ENCODE assay signal across 16 mouse cellular contexts in the genomic region with DNA sequence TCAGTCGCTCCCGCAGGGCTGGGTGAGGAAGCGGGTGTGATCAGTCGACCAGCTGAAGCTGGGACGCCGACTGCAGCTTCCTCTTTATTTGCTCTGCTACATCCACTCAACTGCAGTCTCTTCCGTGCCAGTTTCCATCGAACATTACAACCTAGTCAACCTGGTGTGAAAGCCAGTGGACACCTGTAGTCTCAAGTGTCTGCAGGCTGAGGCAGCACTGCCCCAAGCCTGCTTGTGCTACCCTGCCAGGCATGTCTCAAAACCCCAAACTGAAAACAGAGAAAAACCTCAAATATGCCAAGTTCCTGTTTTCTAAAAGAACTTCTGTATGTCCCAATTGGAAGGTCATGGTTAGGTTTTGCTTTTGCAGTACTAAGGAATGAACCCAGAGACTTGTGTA. TPM values are rescaled to one million over a fixed set of nuclear protein-coding genes. Genes with fewer than 3 reads are reported as not detected.
DNase-seq lines count a peak whose midpoint lies in the region; ATAC-seq and TF ChIP-seq lines count a peak whose summit lies in the region.
"Had no signal": no experiment of that assay in that cellular context is flagged by ENCODE, and none has a peak within 500 bp of the region (broad histone marks: within the 10 kb centered on the region; RNA-seq: fewer than 3 reads in every experiment).

No protein-coding gene starts in this region.

- no peak for TF ChIP-seq CTCF in liver, adult 2 months (IDR thresholded peaks at IDR 0.05; ENCODE audit: low read depth, low read length)

- TF ChIP-seq POLR2A in liver, adult 2 months (IDR thresholded peaks at IDR 0.05; ENCODE audit: extremely low read depth, insufficient read depth, low read length): no peak

- 69% methylated on average over 8 of the region's 8 CpGs for WGBS in liver, adult 2 months
- WGBS in liver, embryonic 11.5 days: 55% methylated on average over 8 of the region's 8 CpGs
- WGBS in liver, embryonic 13.5 days (ENCODE audit: insufficient replicate concordance): 18% methylated on average over 8 of the region's 8 CpGs
- WGBS in limb, embryonic 10.5 days: 83% methylated on average over 8 of the region's 8 CpGs

- H3K9ac ChIP-seq in liver, adult 2 months (ENCODE audit: low read depth, low read length): no peak overlapping the region
- no peak overlapping the region for H3K9ac ChIP-seq in liver, embryonic 11.5 days (ENCODE audit: low read depth, low read length)
- no peak overlapping the region for H3K9ac ChIP-seq in liver, embryonic 13.5 days
- H3K9ac ChIP-seq: liver, embryonic 14.5 days had no signal

- no peaks in the 10 kb centered on the region for H3K9me3 ChIP-seq in liver, embryonic 11.5 days (ENCODE audit: control insufficient read depth, low read length)
- no peaks in the 10 kb centered on the region for H3K9me3 ChIP-seq in liver, embryonic 13.5 days (replicated peaks)
- H3K9me3 ChIP-seq in limb, embryonic 10.5 days (replicated peaks): no peaks in the 10 kb centered on the region

- peak; percentile 15 for DNase-seq in liver, adult 2 months (ENCODE audit: extremely low read depth, low read depth, low spot score)
- no peak for DNase-seq in liver, embryonic 11.5 days (ENCODE audit: low spot score)
- peak; percentile 74 to 76 for DNase-seq in B cell, adult 2 months
- DNase-seq in liver, embryonic 13.5 days: no peak
- no peak for DNase-seq in limb, embryonic 10.5 days (ENCODE audit: low spot score)
- DNase-seq in kidney, adult 9 months: no peak
- DNase-seq: cerebellum, postnatal 25 days; gastrocnemius, postnatal 10 days; kidney, postnatal 14 days; right cerebral cortex, postnatal 25 days had no signal

- H3K27me3 ChIP-seq in liver, adult 2 months (ENCODE audit: control insufficient read depth, insufficient read depth, low read length): no peaks in the 10 kb centered on the region
- H3K27me3 ChIP-seq in liver, embryonic 11.5 days (replicated peaks; ENCODE audit: control insufficient read depth, insufficient read depth, low read length): no peaks in the 10 kb centered on the region
- H3K27me3 ChIP-seq in liver, embryonic 13.5 days: no peaks in the 10 kb centered on the region
- H3K27me3 ChIP-seq in limb, embryonic 10.5 days (ENCODE audit: low read depth, poor library complexity, severe bottlenecking): no peaks in the 10 kb centered on the region

- H3K27ac ChIP-seq in liver, adult 2 months (replicated peaks; ENCODE audit: insufficient read depth, low read depth, low read length): no peak overlapping the region
- H3K27ac ChIP-seq in liver, embryonic 11.5 days (ENCODE audit: low read depth, low read length): no peak overlapping the region
- peak overlapping the region; percentile 31 for H3K27ac ChIP-seq in liver, embryonic 13.5 days
- H3K27ac ChIP-seq in limb, embryonic 10.5 days: no peak overlapping the region
- H3K27ac ChIP-seq: liver, embryonic 14.5 days had no signal

- no peaks in the 10 kb centered on the region for H3K79me2 ChIP-seq in liver, adult 2 months (ENCODE audit: control insufficient read depth, insufficient read depth, low read length)

- H3K4me2 ChIP-seq in liver, embryonic 11.5 days: no peak overlapping the region
- no peak overlapping the region for H3K4me2 ChIP-seq in liver, embryonic 13.5 days

- ATAC-seq in liver, embryonic 11.5 days (replicated peaks; ENCODE audit: low FRiP score): no peak
- ATAC-seq in liver, embryonic 13.5 days (ENCODE audit: low read depth): no peak
- peak; percentile 73 for ATAC-seq in monocyte, adult 5-6 weeks (replicated peaks; ENCODE audit: insufficient number of reproducible peaks, low FRiP score, low TSS enrichment, poor library complexity, severe bottlenecking)
- ATAC-seq in inflammation-experienced regulatory T-cells, adult 6 months: no peak
- ATAC-seq: forebrain, embryonic 14.5 days; hindbrain, embryonic 16.5 days; midbrain, embryonic 16.5 days had no signal

- no peaks in the 10 kb centered on the region for H3K4me1 ChIP-seq in liver, adult 2 months (ENCODE audit: control insufficient read depth, insufficient read depth, low read length)
- no peaks in the 10 kb centered on the region for H3K4me1 ChIP-seq in liver, embryonic 11.5 days (replicated peaks; ENCODE audit: control insufficient read depth, insufficient read depth, low read length)
- H3K4me1 ChIP-seq in liver, embryonic 13.5 days (replicated peaks): no peaks in the 10 kb centered on the region
- H3K4me1 ChIP-seq in limb, embryonic 10.5 days: no peaks in the 10 kb centered on the region

- peaks cover 15% of the 10 kb centered on the region for H3K36me3 ChIP-seq in liver, adult 2 months (ENCODE audit: control insufficient read depth, insufficient read depth, low read length)
- peaks cover 7% of the 10 kb centered on the region for H3K36me3 ChIP-seq in liver, embryonic 11.5 days (ENCODE audit: control insufficient read depth, insufficient read depth, low read length)
- peaks cover 53% of the 10 kb centered on the region for H3K36me3 ChIP-seq in liver, embryonic 13.5 days
- H3K36me3 ChIP-seq in limb, embryonic 10.5 days: peaks cover 83% of the 10 kb centered on the region

- peak overlapping the region; percentile 37 for H3K4me3 ChIP-seq in liver, adult 2 months (ENCODE audit: insufficient read depth, low read depth, low read length)
- no peak overlapping the region for H3K4me3 ChIP-seq in liver, embryonic 11.5 days (ENCODE audit: low read depth, low read length)
- no peak overlapping the region for H3K4me3 ChIP-seq in liver, embryonic 13.5 days (replicated peaks)
- H3K4me3 ChIP-seq in limb, embryonic 10.5 days: no peak overlapping the region

RNA-seq across cellular contexts. Expression of gene Cnih4, which starts 25.7 kb away (rescaled TPM):
- total RNA-seq in liver, adult 2 months (2014; rRNA removed): 6.9 and 9.8 TPM in 2 replicates
- polyA plus RNA-seq in liver, adult 2 months (2012; rRNA removed): 4.2 and 6.8 TPM in 2 replicates
- polyA plus RNA-seq in liver, embryonic 11.5 days (2014; fragmentation: Nextera tagmentation; extraction: Ambion mirVana): 77.6 and 82.7 TPM in 2 replicates
- polyA plus RNA-seq in liver, embryonic 13.5 days (2015; fragmentation: Nextera tagmentation; extraction: Ambion mirVana): 57.1 and 58.9 TPM in 2 replicates
- 40.8 to 110 TPM (median 110 TPM) in 3 replicates for total RNA-seq in monocyte, adult 5-6 weeks (2017)
- 111 and 119 TPM in 2 replicates for polyA plus RNA-seq in limb, embryonic 10.5 days (2016; fragmentation: Nextera tagmentation; extraction: Ambion mirVana)
- polyA plus RNA-seq in inflammation-experienced regulatory T-cells, adult 6 months (2017; shearing (Covaris generic)): 10 to 100 TPM; 65.6 to 94.3 (median 73.6) TPM

RNA-seq across cellular contexts. Expression of gene Nvl, which starts 26.2 kb away (rescaled TPM):
- 5.3 and 7.5 TPM in 2 replicates for total RNA-seq in liver, adult 2 months (2014; rRNA removed)
- polyA plus RNA-seq in liver, adult 2 months (2012; rRNA removed): 2.5 and 5.0 TPM in 2 replicates
- 38.1 and 38.8 TPM in 2 replicates for polyA plus RNA-seq in liver, embryonic 11.5 days (2014; fragmentation: Nextera tagmentation; extraction: Ambion mirVana)
- 13.8 and 16.8 TPM in 2 replicates for polyA plus RNA-seq in liver, embryonic 13.5 days (2015; fragmentation: Nextera tagmentation; extraction: Ambion mirVana)
- total RNA-seq in monocyte, adult 5-6 weeks (2017): 14.4 to 23.4 TPM (median 16.9 TPM) in 3 replicates
- polyA plus RNA-seq in limb, embryonic 10.5 days (2016; fragmentation: Nextera tagmentation; extraction: Ambion mirVana): 44.7 and 49.2 TPM in 2 replicates
- polyA plus RNA-seq in inflammation-experienced regulatory T-cells, adult 6 months (2017; shearing (Covaris generic)): 10 to 100 TPM; 30.7 to 48.4 (median 36.3) TPM

RNA-seq across cellular contexts. Expression of gene Wdr26, which starts 41.6 kb away (rescaled TPM):
- total RNA-seq in liver, adult 2 months (2014; rRNA removed): 61.4 and 66.4 TPM in 2 replicates
- polyA plus RNA-seq in liver, adult 2 months (2012; rRNA removed): 20.9 and 22.1 TPM in 2 replicates
- 33.8 and 40.0 TPM in 2 replicates for polyA plus RNA-seq in liver, embryonic 11.5 days (2014; fragmentation: Nextera tagmentation; extraction: Ambion mirVana)
- 55.6 and 62.5 TPM in 2 replicates for polyA plus RNA-seq in liver, embryonic 13.5 days (2015; fragmentation: Nextera tagmentation; extraction: Ambion mirVana)
- total RNA-seq in monocyte, adult 5-6 weeks (2017): 228 to 273 TPM (median 242 TPM) in 3 replicates
- polyA plus RNA-seq in limb, embryonic 10.5 days (2016; fragmentation: Nextera tagmentation; extraction: Ambion mirVana): 25.0 and 27.7 TPM in 2 replicates
- 10 to 100 TPM; 40.5 to 46.9 (median 43.1) TPM for polyA plus RNA-seq in inflammation-experienced regulatory T-cells, adult 6 months (2017; shearing (Covaris generic))

Comparison
In these comparisons a context has a peak if more than half of its experiments do, and no peak if none do; other contexts are left out.
1. DNase-seq: peak in liver, adult 2 months (single experiment) and B cell, adult 2 months (2 of 2); none in liver, embryonic 11.5 days (single experiment), liver, embryonic 13.5 days (single experiment), limb, embryonic 10.5 days (single experiment) and kidney, adult 9 months (single experiment).